Mouse (Mus musculus) MEL (cell line): ENCODE measurements around the gene Snx29. TPM values are rescaled to one million over a fixed set of nuclear protein-coding genes. Genes with fewer than 3 reads are reported as not detected.

Experiments
- DNase-seq: peaks from one replicate; pipeline ENCODE4 v3.0.0; 2011; ENCODE audit warnings: low read depth, low spot score
- H3K27ac ChIP-seq: 2 replicates; pipeline ENCODE4 v1.5.1; 2012; ENCODE audit warnings: low read depth, mild to moderate bottlenecking, control low read depth, low read length, moderate library complexity; ENCODE audit not compliant: control insufficient read depth
- H3K27me3 ChIP-seq, 2 experiments: fragments of 150-350 bp in 1 of 2; sonication (generic) in 1 of 2; 2 replicates each; pipeline ENCODE4 v1.6.1; 2012; ENCODE audit warnings: low read length in 2 of 2, mild to moderate bottlenecking in 2 of 2, improper control_type of control experiment in 1 of 2, moderate library complexity in 1 of 2; ENCODE audit not compliant: insufficient read depth in 2 of 2, control insufficient read depth in 1 of 2
- H3K36me3 ChIP-seq, 2 experiments: 2 replicates each; pipeline ENCODE4 v1.6.1; 2012 to 2014; ENCODE audit warnings: low read length in 2 of 2, improper control_type of control experiment in 1 of 2, inconsistent platforms in 1 of 2, mild to moderate bottlenecking in 1 of 2; ENCODE audit not compliant: insufficient read depth in 2 of 2, control insufficient read depth in 1 of 2
- H3K4me1 ChIP-seq, 2 experiments: fragments of 150-350 bp in 1 of 2; sonication (generic) in 1 of 2; 2 replicates each; pipeline ENCODE4 v1.6.1; 2012; ENCODE audit warnings: low read length in 2 of 2, improper control_type of control experiment in 1 of 2, mild to moderate bottlenecking in 1 of 2; ENCODE audit not compliant: insufficient read depth in 2 of 2, control insufficient read depth in 1 of 2
- H3K4me3 ChIP-seq, 2 experiments: fragments of 150-350 bp in 1 of 2; sonication (generic) in 1 of 2; 2 replicates each; pipeline ENCODE4 v1.5.1; 2012; ENCODE audit warnings: low read depth in 2 of 2, low read length in 2 of 2, mild to moderate bottlenecking in 2 of 2, moderate library complexity in 2 of 2, control low read depth in 1 of 2, improper control_type of control experiment in 1 of 2; ENCODE audit not compliant: control insufficient read depth in 1 of 2, insufficient read depth in 1 of 2
- H3K79me2 ChIP-seq: 2 replicates; pipeline ENCODE4 v1.6.1; 2012; ENCODE audit warnings: mild to moderate bottlenecking, low read length, moderate library complexity; ENCODE audit not compliant: control insufficient read depth, poor library complexity, insufficient read depth
- H3K9ac ChIP-seq: 2 replicates; pipeline ENCODE4 v1.6.1; 2012; ENCODE audit warnings: low read depth, mild to moderate bottlenecking, control low read depth, low read length, moderate library complexity; ENCODE audit not compliant: control insufficient read depth, poor library complexity, severe bottlenecking
- H3K9me3 ChIP-seq: fragments of 150-350 bp; sonication (generic); replicated peaks from 2 replicates; pipeline ENCODE4 v1.6.1; 2012; ENCODE audit warnings: mild to moderate bottlenecking, low read length, improper control_type of control experiment, moderate library complexity; ENCODE audit not compliant: insufficient read depth
- CTCF ChIP-seq, 3 experiments: IDR thresholded peaks in 2 of 3; conservative IDR thresholded peaks in 1 of 3; 2 replicates each; pipeline ENCODE4 v1.5.1; 2011 to 2012; ENCODE audit warnings: low read length in 3 of 3, low read depth in 2 of 3, mild to moderate bottlenecking in 2 of 3, improper control_type of control experiment in 1 of 3, inconsistent platforms in 1 of 3, mixed read lengths in 1 of 3, moderate library complexity in 1 of 3; ENCODE audit not compliant: control insufficient read depth in 1 of 3, insufficient read depth in 1 of 3, poor library complexity in 1 of 3, severe bottlenecking in 1 of 3
- ELF1 ChIP-seq: IDR thresholded peaks from 2 replicates; pipeline ENCODE4 v1.6.1; 2014; ENCODE audit warnings: low read depth, mild to moderate bottlenecking, inconsistent platforms, low read length, improper control_type of control experiment, moderate library complexity
- EP300 ChIP-seq, 2 experiments: IDR thresholded peaks; 2 replicates each; pipeline ENCODE4 v1.6.1; 2011; ENCODE audit warnings: improper control_type of control experiment in 2 of 2, low read length in 2 of 2, low read depth in 1 of 2, mild to moderate bottlenecking in 1 of 2
- ETS1 ChIP-seq: IDR thresholded peaks from 2 replicates; pipeline ENCODE4 v1.6.1; 2012; ENCODE audit warnings: low read depth, mild to moderate bottlenecking, inconsistent platforms, low read length, improper control_type of control experiment, moderate library complexity
- GABPA ChIP-seq: IDR thresholded peaks from 2 replicates; pipeline ENCODE4 v1.6.1; 2012; ENCODE audit warnings: low read depth, mild to moderate bottlenecking, inconsistent platforms, low read length, improper control_type of control experiment, moderate library complexity
- HCFC1 ChIP-seq: IDR thresholded peaks from 2 replicates; pipeline ENCODE4 v1.6.1; 2012; ENCODE audit warnings: low read depth, mild to moderate bottlenecking, inconsistent platforms, low read length, improper control_type of control experiment, moderate library complexity
- JUND ChIP-seq: IDR thresholded peaks from 2 replicates; pipeline ENCODE4 v1.6.1; 2011; ENCODE audit warnings: low read depth, mild to moderate bottlenecking, improper control_type of control experiment, low read length
- KAT2A ChIP-seq: conservative IDR thresholded peaks from 2 replicates; pipeline ENCODE4 v1.6.1; 2012; ENCODE audit warnings: low read depth, low read length, improper control_type of control experiment, inconsistent platforms
- MAX ChIP-seq: IDR thresholded peaks from 2 replicates; pipeline ENCODE4 v1.6.1; 2011; ENCODE audit warnings: low read length, improper control_type of control experiment
- MEF2A ChIP-seq: IDR thresholded peaks from 2 replicates; pipeline ENCODE4 v1.6.1; 2014; ENCODE audit warnings: low read depth, mild to moderate bottlenecking, inconsistent platforms, low read length, improper control_type of control experiment; ENCODE audit not compliant: poor library complexity, insufficient replicate concordance, severe bottlenecking; ENCODE audit errors: extremely low read depth
- MYB ChIP-seq: IDR thresholded peaks from 2 replicates; pipeline ENCODE4 v1.6.1; 2011; ENCODE audit warnings: mild to moderate bottlenecking, low read depth, low read length, improper control_type of control experiment
- MYC ChIP-seq: IDR thresholded peaks from 2 replicates; pipeline ENCODE4 v1.6.1; 2011; ENCODE audit warnings: low read depth, mild to moderate bottlenecking, low read length, improper control_type of control experiment, moderate library complexity
- POLR2AphosphoS5 ChIP-seq: IDR thresholded peaks from 2 replicates; pipeline ENCODE4 v1.6.1; 2012; ENCODE audit warnings: low read depth, borderline replicate concordance, mild to moderate bottlenecking, inconsistent platforms, low read length, moderate library complexity, mixed read lengths
- RAD21 ChIP-seq: IDR thresholded peaks from 2 replicates; pipeline ENCODE4 v1.6.1; 2011; ENCODE audit warnings: mild to moderate bottlenecking, low read depth, low read length, improper control_type of control experiment
- RCOR1 ChIP-seq: IDR thresholded peaks from 2 replicates; pipeline ENCODE4 v1.6.1; 2012; ENCODE audit warnings: low read depth, mild to moderate bottlenecking, inconsistent platforms, low read length, improper control_type of control experiment
- SIN3A ChIP-seq: IDR thresholded peaks from 2 replicates; pipeline ENCODE4 v1.6.1; 2012; ENCODE audit warnings: low read length, improper control_type of control experiment, inconsistent platforms
- TBP ChIP-seq: IDR thresholded peaks from 2 replicates; pipeline ENCODE4 v1.8.0; 2011; ENCODE audit warnings: low read depth, low read length, improper control_type of control experiment
- TCF12 ChIP-seq: IDR thresholded peaks from 2 replicates; pipeline ENCODE4 v1.6.1; 2014; ENCODE audit warnings: low read depth, mild to moderate bottlenecking, inconsistent platforms, low read length, improper control_type of control experiment, moderate library complexity
- UBTF ChIP-seq: IDR thresholded peaks from 2 replicates; pipeline ENCODE4 v1.6.1; 2012; ENCODE audit warnings: low read depth, mild to moderate bottlenecking, inconsistent platforms, low read length, improper control_type of control experiment, moderate library complexity, borderline replicate concordance; ENCODE audit not compliant: insufficient read depth
- USF2 ChIP-seq, 2 experiments: IDR thresholded peaks; 2 replicates each; pipeline ENCODE4 v1.6.1; 2011 to 2012; ENCODE audit warnings: improper control_type of control experiment in 2 of 2, low read length in 2 of 2, borderline replicate concordance in 1 of 2, inconsistent platforms in 1 of 2, low read depth in 1 of 2, mild to moderate bottlenecking in 1 of 2; ENCODE audit not compliant: insufficient read depth in 1 of 2
- ZC3H11A ChIP-seq: IDR thresholded peaks from 2 replicates; pipeline ENCODE4 v1.6.1; 2012; ENCODE audit warnings: low read depth, mild to moderate bottlenecking, inconsistent platforms, low read length, improper control_type of control experiment
- ZKSCAN1 ChIP-seq: IDR thresholded peaks from 2 replicates; pipeline ENCODE4 v1.6.1; 2012; ENCODE audit warnings: low read depth, mild to moderate bottlenecking, inconsistent platforms, low read length, improper control_type of control experiment, moderate library complexity
- polyA plus RNA-seq, 2 experiments: library from polyadenylated mRNA; stranded (reverse) in 1 of 2; unstranded in 1 of 2; fragments of >175 nt in 1 of 2; fragments of >200 nt in 1 of 2; gene quantifications; 2 replicates each; pipeline versions ENCODE4 v1.2.1 to v1.2.4; 2012; ENCODE audit warnings: low replicate concordance in 2 of 2, low read depth in 1 of 2; ENCODE audit not compliant: insufficient read length in 2 of 2, insufficient read depth in 1 of 2, missing spikeins in 1 of 2
- total RNA-seq: library from RNA; depleted of rRNA; stranded (reverse); fragments of 300-350 nt; gene quantifications from 2 replicates; pipeline ENCODE4 v1.2.3, GENCODE M21; 2012

Snx29 gene
- total and polyA plus RNA-seq, 3 experiments: 0.72 to 0.73 TPM; not detected in 1

GRCm38 (mm10) chr16:11785806-11786205 is 463.1 kb downstream of the Snx29 start:
- H3K27me3 ChIP-seq: no peaks in the 10 kb centered on the region
- H3K27ac ChIP-seq: no peak overlapping the region
- no peaks in the 10 kb centered on the region for H3K9me3 ChIP-seq
- H3K4me3 ChIP-seq: no peak overlapping the region
- DNase-seq: no peak
- no peaks in the 10 kb centered on the region for H3K79me2 ChIP-seq
- no peak for TF ChIP-seq RCOR1
- no peak for TF ChIP-seq KAT2A
- TF ChIP-seq POLR2AphosphoS5: no peak
- TF ChIP-seq RAD21: no peak
- TF ChIP-seq HCFC1: no peak
- TF ChIP-seq ZKSCAN1: no peak
- TF ChIP-seq ZC3H11A: no peak
- TF ChIP-seq EP300 (IDR thresholded peaks at IDR 0.05; ENCODE audit: low read depth in 1 of 2, low read length in 2 of 2): no peak
- TF ChIP-seq ETS1: no peak
- TF ChIP-seq CTCF (IDR thresholded peaks at IDR 0.05 in 2 of 3, conservative IDR thresholded peaks at IDR 0.05 in 1 of 3; ENCODE audit: control insufficient read depth in 1 of 3, insufficient read depth in 1 of 3, low read depth in 2 of 3, low read length in 3 of 3, poor library complexity in 1 of 3, severe bottlenecking in 1 of 3): no peak
- TF ChIP-seq ELF1: no peak
- no peak for TF ChIP-seq MYB
- TF ChIP-seq GABPA: no peak
- no peak for TF ChIP-seq TCF12
- TF ChIP-seq MEF2A: no peak
- no peak for TF ChIP-seq MYC
- no peaks in the 10 kb centered on the region for H3K36me3 ChIP-seq
- no peaks in the 10 kb centered on the region for H3K4me1 ChIP-seq
- no peak overlapping the region for H3K9ac ChIP-seq

- no peaks in the 10 kb centered on the region for H3K9me3 ChIP-seq
- TF ChIP-seq MAX (no peak), GABPA (no peak), MYC (no peak), TBP (no peak), MYB (no peak), JUND (no peak), USF2 (IDR thresholded peaks at IDR 0.05; ENCODE audit: borderline replicate concordance in 1 of 2, insufficient read depth in 1 of 2, low read depth in 1 of 2, low read length in 2 of 2) (no peak), MEF2A (no peak), SIN3A (no peak), UBTF (no peak)
- TF ChIP-seq, all 39 proteins: peak for 0
- Histone ChIP-seq H3K79me2 (no peaks in the 10 kb centered on the region), H3K4me1 (no peaks in the 10 kb centered on the region), H3K27ac (no peak overlapping the region), H3K9ac (no peak overlapping the region), H3K4me3 (no peak overlapping the region), H3K27me3 (no peaks in the 10 kb centered on the region), H3K36me3 (no peaks in the 10 kb centered on the region)
- DNase-seq: no peak
Observed at GRCm38 (mm10) chr16:11790476-11790875, 467.8 kb downstream of the Snx29 start.
